Mouse (Mus musculus): ENCODE data around the gene Snx20.
"Not testable (repeated sequence)": the region's sequence is repeated elsewhere in the genome, so short reads cannot be mapped to it uniquely, and the experiment has no call there.

Snx20 gene

GRCm38 (mm10) chr8:88635474-88636397 lies at the start of gene Snx20:
Snx20 (minus strand) TSS chr8:88636128.
- DNase-seq = peak; percentile 63

DNA sequence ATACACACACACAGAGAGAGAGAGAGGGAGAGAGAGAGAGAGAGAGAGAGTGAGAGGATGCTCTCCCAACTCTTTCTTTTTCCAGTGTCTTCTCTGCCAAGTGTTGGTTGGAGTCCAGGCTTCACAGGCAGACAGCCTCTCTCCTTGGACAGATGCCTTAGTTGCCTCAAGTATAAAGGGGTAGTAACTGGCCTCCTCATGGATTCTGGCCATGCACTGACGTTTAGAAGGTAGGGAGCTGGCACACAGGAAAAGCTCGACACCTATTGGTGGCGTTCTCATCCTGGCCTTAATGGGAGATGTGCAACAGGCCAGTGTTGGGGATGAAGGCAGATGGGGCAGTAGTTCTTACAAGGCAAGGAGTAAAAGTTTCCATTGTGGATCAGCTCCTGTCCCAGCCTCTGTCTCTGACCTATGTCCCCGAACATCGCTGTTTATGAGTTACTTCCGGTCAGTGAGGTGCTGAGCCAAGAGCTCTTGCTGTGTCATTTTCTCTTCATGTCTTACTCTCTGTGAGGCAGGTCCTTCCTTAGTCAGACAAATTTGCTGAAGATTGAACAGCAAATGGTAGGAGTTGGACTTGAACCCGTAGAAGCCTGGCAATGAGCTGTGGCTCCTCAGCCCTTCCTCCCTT lies 47.8 kb upstream of the Snx20 start:
- no peak for DNase-seq

- no peak for DNase-seq
Measured at GRCm38 (mm10) chr8:88681046-88681445, 45.1 kb upstream of the Snx20 start.

- DNase-seq = no peak
Measured at GRCm38 (mm10) chr8:88680566-88680965, 44.6 kb upstream of the Snx20 start.

- DNase-seq = no peak
Measured at GRCm38 (mm10) chr8:88677071-88677470, 41.1 kb upstream of the Snx20 start.

GRCm38 (mm10) chr8:88675372-88676165 lies 39.6 kb upstream of the Snx20 start:
- no peak for DNase-seq

DNA sequence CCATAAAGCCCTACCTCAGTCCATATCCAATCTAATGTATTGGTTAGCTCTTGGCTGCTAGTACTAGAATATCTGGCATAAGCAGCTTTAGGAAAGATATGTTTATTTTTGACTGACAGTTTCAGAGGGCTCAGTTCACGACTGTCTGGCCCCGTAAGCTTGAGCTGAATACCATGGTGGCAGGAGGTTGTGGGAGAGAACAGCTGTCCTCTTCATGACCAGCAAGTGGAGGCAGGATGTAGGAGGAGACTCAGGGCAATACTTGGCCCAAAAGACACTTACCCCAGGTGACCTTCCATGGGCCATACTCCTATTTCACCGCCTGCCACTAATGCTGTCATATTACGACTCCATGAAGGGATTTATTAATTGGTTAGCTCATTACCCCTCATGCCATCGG lies 37.9 kb upstream of the Snx20 start:
- DNase-seq = no peak

- no peak for DNase-seq
Measured at GRCm38 (mm10) chr8:88671575-88671974, 35.6 kb upstream of the Snx20 start.

DNA sequence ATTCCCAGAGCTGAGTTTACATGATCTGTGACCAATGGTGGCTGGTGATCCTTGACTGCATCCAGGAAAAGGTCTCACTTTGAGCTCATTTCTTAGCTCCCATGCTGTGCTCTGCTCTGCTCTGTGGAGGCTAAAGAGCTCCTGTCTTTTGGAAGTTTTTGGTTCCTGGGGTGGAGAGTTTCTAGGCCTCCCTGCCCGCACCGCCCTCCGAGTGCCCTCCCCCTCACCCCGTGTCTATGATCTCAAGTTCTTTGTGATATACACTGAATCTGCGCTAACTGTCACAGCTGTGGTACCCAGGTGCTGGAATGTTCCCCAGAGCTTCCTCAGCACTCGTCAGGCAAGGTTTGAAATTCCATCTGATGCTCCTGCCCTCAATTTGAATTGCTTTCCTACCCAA lies 34.9 kb upstream of the Snx20 start:
- peak; percentile 64 for DNase-seq

DNA sequence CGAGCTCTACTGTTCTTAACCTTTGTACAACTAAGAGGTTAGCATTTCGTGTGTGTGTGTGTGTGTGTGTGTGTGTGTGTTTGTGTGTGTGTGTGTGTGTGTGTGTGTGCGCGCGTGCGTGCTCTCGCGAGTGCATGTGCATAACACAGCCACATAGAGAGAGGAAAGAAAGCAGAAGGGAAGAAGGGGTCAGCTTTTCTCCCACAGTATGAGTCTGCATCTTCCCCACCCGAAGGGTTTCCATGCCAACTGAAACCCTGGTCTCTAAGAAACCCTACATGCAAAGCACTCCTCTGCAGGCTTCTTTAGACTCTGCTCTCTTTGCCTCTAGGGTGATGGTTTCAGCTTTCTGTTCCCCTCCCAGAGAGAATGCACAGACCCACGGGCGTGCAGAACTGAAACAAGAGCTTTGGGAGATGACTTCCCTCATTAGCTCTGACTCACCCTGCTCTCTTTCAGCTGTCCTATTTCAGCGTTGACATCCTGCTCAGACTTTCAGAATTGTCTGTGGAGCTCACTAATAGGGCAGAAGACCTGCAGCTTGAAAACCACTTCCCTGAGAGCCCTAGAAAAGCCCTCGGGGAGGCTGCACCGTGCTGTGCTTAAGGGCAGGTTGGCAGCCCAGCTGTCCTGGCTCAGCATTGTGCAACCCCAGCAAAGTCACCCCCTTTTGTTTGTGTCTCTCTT lies 32.6 kb upstream of the Snx20 start:
- DNase-seq = peak; percentile 57

GRCm38 (mm10) chr8:88666435-88666834 lies 30.5 kb upstream of the Snx20 start:
- DNase-seq = no peak

GRCm38 (mm10) chr8:88664947-88665346 lies 29.0 kb upstream of the Snx20 start:
- no peak for DNase-seq

DNA sequence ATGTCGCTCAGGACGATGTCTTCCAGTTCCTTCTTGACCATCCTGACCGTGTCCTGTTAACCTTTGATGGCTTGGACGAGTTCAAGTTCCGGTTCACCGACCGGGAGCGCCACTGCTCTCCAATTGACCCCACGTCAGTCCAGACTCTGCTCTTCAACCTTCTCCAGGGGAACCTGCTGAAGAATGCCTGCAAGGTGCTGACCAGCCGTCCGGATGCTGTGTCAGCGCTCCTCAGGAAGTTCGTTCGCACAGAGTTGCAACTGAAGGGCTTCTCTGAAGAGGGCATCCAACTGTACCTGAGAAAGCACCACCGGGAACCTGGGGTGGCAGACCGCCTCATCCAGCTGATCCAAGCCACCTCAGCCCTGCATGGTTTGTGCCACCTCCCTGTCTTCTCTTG lies 28.2 kb upstream of the Snx20 start:
- DNase-seq = no peak

DNA sequence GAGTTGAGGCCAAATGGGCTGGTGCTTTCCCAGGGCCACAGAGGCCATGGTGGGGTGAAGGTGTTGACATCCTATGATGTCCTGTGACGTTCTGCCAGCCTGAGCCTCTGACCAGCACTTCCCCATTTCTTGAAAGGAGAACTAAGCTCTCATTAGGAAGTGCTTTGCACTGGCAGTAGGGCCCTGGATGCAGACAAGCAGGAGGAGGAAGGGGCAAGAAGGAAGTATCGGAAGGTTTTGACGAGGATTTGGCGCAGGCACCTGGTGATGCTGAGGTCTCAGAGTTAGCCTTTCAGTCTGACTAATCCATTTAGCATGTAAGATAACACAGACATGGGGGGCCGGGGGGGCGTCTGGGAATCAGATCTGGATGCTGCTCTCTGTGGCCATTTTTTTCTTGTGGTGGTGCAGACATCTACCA lies 26.5 kb upstream of the Snx20 start:
- no peak for DNase-seq

- DNase-seq = no peak
Measured at GRCm38 (mm10) chr8:88659873-88660272, 23.9 kb upstream of the Snx20 start.

DNA sequence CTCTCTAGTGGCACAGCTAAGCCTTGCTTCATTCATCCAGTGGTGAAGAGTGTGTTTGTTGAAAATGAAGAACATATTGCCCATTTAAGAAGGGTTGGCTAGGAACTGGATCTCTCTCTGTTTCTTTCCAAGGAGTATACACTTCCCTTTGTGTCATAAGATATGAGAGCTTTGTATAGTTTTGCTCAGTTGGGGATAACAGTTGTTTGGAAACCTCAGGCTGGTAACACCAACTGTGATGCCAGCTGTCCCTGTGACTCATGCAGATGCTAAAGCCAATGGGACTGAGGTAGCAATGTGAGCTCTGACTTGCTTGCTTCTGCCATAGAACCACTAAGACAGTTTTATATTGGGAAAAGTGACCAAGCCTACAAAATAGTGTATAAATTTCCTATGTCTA lies 19.4 kb upstream of the Snx20 start:
- no peak for DNase-seq

GRCm38 (mm10) chr8:88651122-88651521 lies 15.2 kb upstream of the Snx20 start:
- not testable (repeated sequence) for DNase-seq

DNA sequence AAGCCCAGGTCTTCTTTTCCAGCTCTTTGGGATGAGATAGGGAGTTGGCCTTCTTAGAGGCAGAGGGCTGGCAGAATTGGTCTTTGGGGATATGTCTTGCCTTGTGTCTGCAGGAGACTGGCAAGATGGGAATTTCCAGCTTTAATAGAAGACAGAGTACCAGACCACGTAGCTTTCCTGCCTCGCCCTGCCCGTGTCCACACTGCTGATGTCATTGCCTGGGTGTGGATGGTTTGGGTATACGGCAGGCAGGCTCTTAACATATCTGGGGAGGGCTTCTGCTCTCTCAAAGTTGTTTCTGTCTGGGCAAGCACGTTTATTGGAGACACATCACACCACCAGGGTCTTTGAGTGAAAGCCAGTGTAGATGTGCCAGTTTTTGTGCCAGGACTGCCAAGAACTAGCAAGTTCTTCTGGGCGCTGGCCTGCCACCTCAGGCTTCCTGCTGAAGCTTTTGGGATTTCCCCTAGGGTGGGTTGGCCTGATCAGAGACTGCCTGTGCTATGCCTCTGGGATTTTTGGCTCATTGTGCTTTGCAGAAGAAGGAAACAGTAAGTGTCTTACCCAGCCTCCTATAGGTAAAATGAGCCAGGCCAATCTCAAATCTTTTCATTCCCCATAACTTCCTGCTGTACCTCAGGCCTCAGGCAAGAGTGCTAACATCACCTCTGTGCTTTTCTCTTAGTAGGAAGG lies 14.2 kb upstream of the Snx20 start:
- DNase-seq = no peak

- no peak for DNase-seq
Measured at GRCm38 (mm10) chr8:88648322-88648721, 12.4 kb upstream of the Snx20 start.

DNA sequence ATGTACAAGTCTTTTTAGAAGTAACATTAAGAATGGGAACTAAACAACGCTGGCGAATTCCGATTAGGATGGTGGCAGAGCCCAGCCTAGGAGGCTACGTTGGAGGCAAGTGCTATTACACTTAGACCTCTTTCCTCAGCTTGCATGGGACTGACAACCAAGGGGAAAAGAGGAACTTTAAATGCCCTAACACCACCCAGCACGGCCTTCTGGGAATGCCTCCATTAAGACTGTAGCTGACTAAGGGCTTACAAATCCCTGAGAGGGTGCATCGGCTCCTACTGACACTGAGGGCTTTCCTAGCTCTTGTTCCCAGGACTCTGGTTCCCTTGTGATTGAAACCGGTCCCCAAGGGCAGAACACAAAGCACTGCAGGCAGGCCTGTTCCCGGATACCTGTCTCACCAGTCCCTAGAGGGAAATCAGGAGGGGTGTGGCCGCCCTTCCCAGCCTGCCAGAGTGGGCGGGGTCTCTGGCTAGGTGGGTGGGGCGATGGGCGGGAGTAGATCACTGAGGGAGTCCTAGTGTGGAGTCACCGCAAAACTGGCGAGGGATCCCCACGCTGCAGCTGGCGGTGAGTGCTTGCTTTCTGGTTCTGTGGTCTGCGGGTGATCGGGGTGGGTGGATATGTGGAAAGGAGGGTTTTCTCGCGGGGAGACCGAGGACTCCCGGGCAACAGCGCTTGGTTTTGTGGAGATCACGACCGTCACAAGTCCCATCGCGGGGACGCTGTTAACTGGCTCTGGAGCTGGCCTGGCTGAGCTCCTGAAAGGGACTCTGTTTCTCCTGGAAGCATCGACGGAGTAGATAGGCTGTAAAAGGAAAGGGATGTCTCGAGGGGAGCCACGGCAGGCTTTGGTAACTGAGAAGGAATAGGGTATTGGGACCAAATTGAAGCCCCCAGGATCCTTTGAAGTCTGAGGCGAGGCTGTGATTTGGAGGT lies 11.2 kb upstream of the Snx20 start, which contains the start of gene Nod2:
Nod2 (plus strand) TSS at position 479 of the 942 bp plus-strand sequence.
- peak; percentile 80 for DNase-seq
